In the genomic region with DNA sequence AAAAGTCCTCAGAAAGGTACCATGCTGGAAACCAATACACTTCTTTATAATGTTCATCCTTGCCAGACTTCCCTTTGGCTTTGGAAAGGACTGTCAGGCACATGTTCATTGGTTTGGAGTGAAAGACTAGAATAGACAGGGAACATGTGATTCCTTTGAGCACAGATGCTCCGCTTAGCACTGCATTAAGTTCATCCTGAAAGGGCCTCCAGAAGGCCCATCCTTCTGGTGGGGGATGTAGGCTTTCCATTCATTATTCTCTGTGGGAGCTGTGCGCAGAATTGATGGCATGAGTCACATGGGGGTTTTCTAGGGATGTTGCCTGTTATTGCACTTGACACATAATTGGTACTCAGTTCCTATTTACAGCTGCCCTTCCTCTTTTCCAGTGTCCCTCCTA, we compare ENCODE assay signal across 16 mouse cellular contexts.
DNase-seq lines count a peak whose midpoint lies in the region; ATAC-seq and TF ChIP-seq lines count a peak whose summit lies in the region.
"Had no signal": no experiment of that assay in that cellular context is flagged by ENCODE, and none has a peak within 500 bp of the region (broad histone marks: within the 10 kb centered on the region; RNA-seq: fewer than 3 reads in every experiment).

No protein-coding gene starts in this region.

- peak; percentile 29 to 48 for DNase-seq in frontal cortex, adult 2 months (ENCODE audit: extremely low spot score in 1 of 2, low spot score in 1 of 2)
- no peak for DNase-seq in frontal cortex, postnatal 25 days (ENCODE audit: low spot score in 2 of 2)
- DNase-seq in brain, embryonic 14.5 days (ENCODE audit: low read depth) = peak; percentile 61
- peak; percentile 75 for DNase-seq in layer of hippocampus, adult 11-12 months (ENCODE audit: low spot score)
- DNase-seq in layer of hippocampus, postnatal 36 days = peak; percentile 52 to 63
- DNase-seq in thymus, postnatal 14 days = no peak
- no peak for DNase-seq in lung, postnatal 14 days
- DNase-seq: adrenal gland, postnatal 14 days; B cell, adult 2 months; cerebellum, adult 9-10 months; gastrocnemius, postnatal 25 days; heart, postnatal 10 days; thymus, adult 18-20 months had no signal

- no peak for TF ChIP-seq CTCF in brain, embryonic 14.5 days (IDR thresholded peaks at IDR 0.05; ENCODE audit: borderline replicate concordance, extremely low read depth, insufficient read depth, insufficient read length)

- no peak for TF ChIP-seq POLR2A in brain, embryonic 14.5 days (IDR thresholded peaks at IDR 0.05; ENCODE audit: borderline replicate concordance, extremely low read depth, insufficient read depth, insufficient read length, poor library complexity, severe bottlenecking)

- no peak for ATAC-seq in CD4-positive, CD25-positive, alpha-beta regulatory T cell, adult 4 months
- ATAC-seq: activated CD4-positive, CD25-positive, alpha-beta regulatory T cell, adult 4 months; intestine, embryonic 15.5 days had no signal

Comparison
In these comparisons a context has a peak if more than half of its experiments do, and no peak if none do; other contexts are left out.
1. DNase-seq: peak in frontal cortex, adult 2 months (2 of 2), brain, embryonic 14.5 days (single experiment), layer of hippocampus, adult 11-12 months (single experiment) and layer of hippocampus, postnatal 36 days (2 of 2); none in frontal cortex, postnatal 25 days (0 of 2), thymus, postnatal 14 days (single experiment) and lung, postnatal 14 days (single experiment).